Mouse (Mus musculus) adrenal gland, adult 10 weeks (tissue): ENCODE measurements around the gene Mmp1b. TPM values are rescaled to one million over a fixed set of nuclear protein-coding genes. Genes with fewer than 3 reads are reported as not detected.

Source experiments
- polyA plus RNA-seq: library from polyadenylated mRNA; stranded (reverse); fragments of 350-450 nt; fragmentation: Illumina TruSeq; extraction: RNeasy Lipid Tissue Mini Kit (QIAGEN cat#74804); gene quantifications from one replicate; pipeline ENCODE4 v1.2.3, GENCODE M21; 2014; ENCODE audit warnings: low read depth, low replicate concordance

Gene Mmp1b
- polyA plus RNA-seq, result not detected

DNA sequence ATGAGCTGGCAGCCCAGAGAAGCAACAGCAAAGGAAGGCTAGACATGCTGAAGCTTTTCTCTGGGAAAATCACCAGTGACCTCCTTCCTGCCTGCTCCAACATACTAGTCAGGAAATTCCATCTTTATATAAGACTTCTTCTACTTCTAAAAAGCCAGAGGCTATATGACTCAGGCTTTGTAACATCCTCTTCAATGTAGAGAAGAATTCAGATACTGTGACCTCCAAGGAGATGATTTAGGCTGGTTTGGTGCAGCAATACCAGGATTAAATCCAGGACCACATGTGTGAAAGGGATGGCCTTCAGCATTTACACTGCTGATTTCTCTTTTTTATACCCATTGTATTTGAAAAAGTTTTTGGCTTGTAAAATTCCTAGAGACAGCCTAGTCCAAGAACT, at the start of gene Mmp1b:
Mmp1b (minus strand) TSS at position 101 of the 400 bp plus-strand sequence.

DNA sequence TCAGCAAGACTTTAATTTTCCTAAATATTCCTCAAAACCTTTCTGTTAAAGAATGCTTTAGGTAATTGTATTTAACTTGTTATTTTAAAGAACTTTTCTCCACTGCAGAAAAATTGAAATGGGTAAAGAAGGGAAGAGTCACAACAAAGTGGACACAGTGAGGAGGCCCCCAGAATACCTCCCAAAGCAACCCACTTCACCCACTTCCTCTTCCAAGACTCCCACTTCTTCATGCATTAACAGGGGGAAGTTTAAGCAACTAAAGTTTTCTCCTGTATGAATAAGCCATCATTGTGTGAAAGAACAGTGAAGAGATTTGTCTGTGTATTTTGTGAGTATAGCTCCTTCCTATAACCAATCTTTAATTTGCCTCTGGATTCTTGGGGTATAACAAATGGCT, 43.7 kb downstream of the Mmp1b start, which contains the start of gene Mmp12:
Mmp12 (plus strand) TSS at position 275 of the 400 bp plus-strand sequence.

Other genes with a start within 250 kb of the Mmp1b start
- 15.1 TPM for gene Dync2h1, start 203.6 kb downstream of the Mmp1b start, polyA plus RNA-seq
- gene Dcun1d5, start 203.5 kb downstream of the Mmp1b start, polyA plus RNA-seq, result 184 TPM
- 3.6 TPM for gene Mmp13, start 115.5 kb downstream of the Mmp1b start, polyA plus RNA-seq
- gene Mmp12, start 43.7 kb downstream of the Mmp1b start, polyA plus RNA-seq, result 25.7 TPM
- 0.76 TPM for gene Mmp3, start 57.8 kb upstream of the Mmp1b start, polyA plus RNA-seq
- not detected for gene Mmp10, start 114.3 kb upstream of the Mmp1b start, polyA plus RNA-seq
- gene Mmp8, start 170.4 kb upstream of the Mmp1b start, polyA plus RNA-seq, result not detected
- gene Mmp27, start 183.3 kb upstream of the Mmp1b start, polyA plus RNA-seq, result 1.3 TPM
- gene Mmp20, start 240.2 kb upstream of the Mmp1b start, polyA plus RNA-seq, result not detected